Mouse (Mus musculus): ENCODE results near the gene Slit1.

Slit1 gene

GRCm38 (mm10) chr19:41707850-41708249 lies 35.6 kb downstream of the Slit1 start:
- no peaks in the 10 kb centered on the region for H3K36me3 ChIP-seq (ENCODE audit: control insufficient read depth, insufficient read depth, low read length, poor library complexity, severe bottlenecking)
- no peak for DNase-seq (ENCODE audit: low read depth, low spot score)
- H3K27me3 ChIP-seq (ENCODE audit: control insufficient read depth, insufficient read depth, low read length, poor library complexity, severe bottlenecking): no peaks in the 10 kb centered on the region

GRCm38 (mm10) chr19:41706094-41706828 lies 37.2 kb downstream of the Slit1 start:
- Histone ChIP-seq H3K27me3 (ENCODE audit: control insufficient read depth, insufficient read depth, low read length, poor library complexity, severe bottlenecking) (no peaks in the 10 kb centered on the region), H3K36me3 (ENCODE audit: control insufficient read depth, insufficient read depth, low read length, poor library complexity, severe bottlenecking) (no peaks in the 10 kb centered on the region)
- no peak for DNase-seq (ENCODE audit: low read depth, low spot score)

GRCm38 (mm10) chr19:41705416-41705815 lies 38.0 kb downstream of the Slit1 start:
- Histone ChIP-seq H3K36me3 (ENCODE audit: control insufficient read depth, insufficient read depth, low read length, poor library complexity, severe bottlenecking) (no peaks in the 10 kb centered on the region), H3K27me3 (ENCODE audit: control insufficient read depth, insufficient read depth, low read length, poor library complexity, severe bottlenecking) (no peaks in the 10 kb centered on the region)
- no peak for DNase-seq (ENCODE audit: low read depth, low spot score)

- DNase-seq (ENCODE audit: low read depth, low spot score): no peak
- Histone ChIP-seq H3K27me3 (ENCODE audit: control insufficient read depth, insufficient read depth, low read length, poor library complexity, severe bottlenecking) (no peaks in the 10 kb centered on the region), H3K36me3 (ENCODE audit: control insufficient read depth, insufficient read depth, low read length, poor library complexity, severe bottlenecking) (no peaks in the 10 kb centered on the region)
Observed at GRCm38 (mm10) chr19:41702638-41703037, 40.8 kb downstream of the Slit1 start.

GRCm38 (mm10) chr19:41698857-41699424 lies 44.5 kb downstream of the Slit1 start:
- DNase-seq (ENCODE audit: low read depth, low spot score): no peak
- Histone ChIP-seq H3K27me3 (ENCODE audit: control insufficient read depth, insufficient read depth, low read length, poor library complexity, severe bottlenecking) (no peaks in the 10 kb centered on the region), H3K36me3 (ENCODE audit: control insufficient read depth, insufficient read depth, low read length, poor library complexity, severe bottlenecking) (no peaks in the 10 kb centered on the region)

- Histone ChIP-seq H3K27me3 (ENCODE audit: control insufficient read depth, insufficient read depth, low read length, poor library complexity, severe bottlenecking) (no peaks in the 10 kb centered on the region), H3K36me3 (ENCODE audit: control insufficient read depth, insufficient read depth, low read length, poor library complexity, severe bottlenecking) (no peaks in the 10 kb centered on the region)
- no peak for DNase-seq (ENCODE audit: low read depth, low spot score)
Observed at GRCm38 (mm10) chr19:41697807-41698515, 45.5 kb downstream of the Slit1 start.

GRCm38 (mm10) chr19:41697111-41697806 lies 46.2 kb downstream of the Slit1 start:
- Histone ChIP-seq H3K27me3 (ENCODE audit: control insufficient read depth, insufficient read depth, low read length, poor library complexity, severe bottlenecking) (no peaks in the 10 kb centered on the region), H3K36me3 (ENCODE audit: control insufficient read depth, insufficient read depth, low read length, poor library complexity, severe bottlenecking) (no peaks in the 10 kb centered on the region)
- no peak for DNase-seq (ENCODE audit: low read depth, low spot score)

- Histone ChIP-seq H3K36me3 (ENCODE audit: control insufficient read depth, insufficient read depth, low read length, poor library complexity, severe bottlenecking) (no peaks in the 10 kb centered on the region), H3K27me3 (ENCODE audit: control insufficient read depth, insufficient read depth, low read length, poor library complexity, severe bottlenecking) (no peaks in the 10 kb centered on the region)
- no peak for DNase-seq (ENCODE audit: low read depth, low spot score)
Observed at GRCm38 (mm10) chr19:41696443-41696842, 47.0 kb downstream of the Slit1 start.

- no peak for DNase-seq (ENCODE audit: low read depth, low spot score)
- Histone ChIP-seq H3K36me3 (ENCODE audit: control insufficient read depth, insufficient read depth, low read length, poor library complexity, severe bottlenecking) (no peaks in the 10 kb centered on the region), H3K27me3 (ENCODE audit: control insufficient read depth, insufficient read depth, low read length, poor library complexity, severe bottlenecking) (no peaks in the 10 kb centered on the region)
Observed at GRCm38 (mm10) chr19:41695046-41695445, 48.4 kb downstream of the Slit1 start.

GRCm38 (mm10) chr19:41694610-41695009 lies 48.9 kb downstream of the Slit1 start:
- DNase-seq (ENCODE audit: low read depth, low spot score): no peak
- H3K27me3 ChIP-seq (ENCODE audit: control insufficient read depth, insufficient read depth, low read length, poor library complexity, severe bottlenecking): no peaks in the 10 kb centered on the region

GRCm38 (mm10) chr19:41693727-41694126 lies 49.7 kb downstream of the Slit1 start:
- no peaks in the 10 kb centered on the region for H3K36me3 ChIP-seq (ENCODE audit: control insufficient read depth, insufficient read depth, low read length, poor library complexity, severe bottlenecking)
- no peak for DNase-seq (ENCODE audit: low read depth, low spot score)
- no peaks in the 10 kb centered on the region for H3K27me3 ChIP-seq (ENCODE audit: control insufficient read depth, insufficient read depth, low read length, poor library complexity, severe bottlenecking)

More at GRCm38 (mm10) chr19:41694610-41695009, 48.9 kb downstream of the Slit1 start:
- no peaks in the 10 kb centered on the region for H3K36me3 ChIP-seq (ENCODE audit: control insufficient read depth, insufficient read depth, low read length, poor library complexity, severe bottlenecking)

GRCm38 (mm10) chr19:41690064-41690463 lies 53.4 kb downstream of the Slit1 start:
- H3K27me3 ChIP-seq (ENCODE audit: control insufficient read depth, insufficient read depth, low read length, poor library complexity, severe bottlenecking): no peaks in the 10 kb centered on the region
- DNase-seq (ENCODE audit: low read depth, low spot score): no peak
- no peaks in the 10 kb centered on the region for H3K36me3 ChIP-seq (ENCODE audit: control insufficient read depth, insufficient read depth, low read length, poor library complexity, severe bottlenecking)

GRCm38 (mm10) chr19:41688251-41688650 lies 55.2 kb downstream of the Slit1 start:
- DNase-seq (ENCODE audit: low read depth, low spot score): no peak

GRCm38 (mm10) chr19:41687836-41688235 lies 55.6 kb downstream of the Slit1 start:
- H3K27me3 ChIP-seq (ENCODE audit: control insufficient read depth, insufficient read depth, low read length, poor library complexity, severe bottlenecking): no peaks in the 10 kb centered on the region
- no peak for DNase-seq (ENCODE audit: low read depth, low spot score)
- no peaks in the 10 kb centered on the region for H3K36me3 ChIP-seq (ENCODE audit: control insufficient read depth, insufficient read depth, low read length, poor library complexity, severe bottlenecking)

More at GRCm38 (mm10) chr19:41688251-41688650, 55.2 kb downstream of the Slit1 start:
- Histone ChIP-seq H3K36me3 (ENCODE audit: control insufficient read depth, insufficient read depth, low read length, poor library complexity, severe bottlenecking) (no peaks in the 10 kb centered on the region), H3K27me3 (ENCODE audit: control insufficient read depth, insufficient read depth, low read length, poor library complexity, severe bottlenecking) (no peaks in the 10 kb centered on the region)

GRCm38 (mm10) chr19:41686194-41686593 lies 57.3 kb downstream of the Slit1 start:
- peak; percentile 39 for DNase-seq (ENCODE audit: low read depth, low spot score)
- Histone ChIP-seq H3K27me3 (ENCODE audit: control insufficient read depth, insufficient read depth, low read length, poor library complexity, severe bottlenecking) (no peaks in the 10 kb centered on the region), H3K36me3 (ENCODE audit: control insufficient read depth, insufficient read depth, low read length, poor library complexity, severe bottlenecking) (no peaks in the 10 kb centered on the region)
